Mouse (Mus musculus) heart, adult 2 months (tissue): ENCODE data around the gene Tm4sf5.

Source experiments
- CTCF ChIP-seq: fragments of 200-600 bp; IDR thresholded peaks from 2 replicates; pipeline ENCODE4 v1.8.1; 2022; ENCODE audit warnings: antibody characterized with exemption, mild to moderate bottlenecking, moderate library complexity
- EP300 ChIP-seq: fragments of 200-500 bp; IDR thresholded peaks from 2 replicates; pipeline ENCODE4 v1.6.1; 2011; ENCODE audit warnings: low read depth, low read length, control low read depth; ENCODE audit not compliant: insufficient read depth
- POLR2A ChIP-seq: fragments of 200-500 bp; IDR thresholded peaks from 2 replicates; pipeline ENCODE4 v1.6.1; 2011; ENCODE audit warnings: mild to moderate bottlenecking, low read depth, low read length, control low read depth; ENCODE audit not compliant: insufficient read depth

DNA sequence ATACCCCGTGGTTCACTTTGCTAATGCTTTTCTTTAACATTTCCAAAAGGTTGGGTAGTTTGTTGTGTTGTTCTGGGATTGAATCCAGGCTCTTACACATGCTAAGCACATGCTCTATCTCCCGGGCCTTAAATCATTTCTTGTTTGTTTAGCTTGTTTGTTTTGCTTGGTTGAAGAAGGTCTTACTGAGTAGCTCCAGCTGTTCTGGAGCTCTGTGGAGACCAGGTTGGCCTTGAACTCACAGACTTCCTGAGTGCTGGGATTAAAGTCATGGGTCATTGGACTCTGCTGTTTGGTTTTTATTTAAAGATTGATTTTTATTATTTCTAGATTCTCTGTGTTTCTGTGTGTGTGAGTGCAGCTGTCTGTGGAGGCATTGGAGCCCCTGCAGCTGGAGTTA is 19.5 kb upstream of the Tm4sf5 start:
- TF ChIP-seq POLR2A (no peak), CTCF (no peak), EP300 (no peak)
